Mouse (Mus musculus): ENCODE data around the gene Chst15. TPM values are rescaled to one million over a fixed set of nuclear protein-coding genes. Genes with fewer than 3 reads are reported as not detected.
A peak's percentile ranks its signal among the peaks of the same experiment; 100 is the strongest.

The Chst15 gene
- polyA plus RNA-seq, 1 experiment from 2014 or later, result 18.5 TPM

- Histone ChIP-seq H3K4me1 (ENCODE audit: control insufficient read depth, insufficient read depth, low read depth, low read length) (peaks cover 5% of the 10 kb centered on the region), H3K27me3 (replicated peaks; ENCODE audit: control insufficient read depth, insufficient read depth, low read length) (no peaks in the 10 kb centered on the region), H3K9ac (ENCODE audit: low read depth, low read length) (no peak overlapping the region), H3K9me3 (ENCODE audit: control insufficient read depth, low read length) (no peaks in the 10 kb centered on the region), H3K36me3 (ENCODE audit: control insufficient read depth, insufficient read depth, low read length) (no peaks in the 10 kb centered on the region), H3K27ac (ENCODE audit: low read depth, low read length) (no peak overlapping the region), H3K4me2 (ENCODE audit: low read length) (no peak overlapping the region), H3K4me3 (ENCODE audit: low read length) (no peak overlapping the region)
- WGBS, result 87% methylated on average over 5 of the region's 5 CpGs
- ATAC-seq, result no peak
Observed at GRCm38 (mm10) chr7:132305492-132306375, 11.3 kb downstream of the Chst15 start.

- H3K27ac ChIP-seq (ENCODE audit: low read depth, low read length), result no peak overlapping the region
- peaks cover 6% of the 10 kb centered on the region for H3K4me1 ChIP-seq (ENCODE audit: control insufficient read depth, insufficient read depth, low read depth, low read length)
- no peak overlapping the region for H3K9ac ChIP-seq (ENCODE audit: low read depth, low read length)
- WGBS, result 68% methylated on average over 8 of the region's 8 CpGs
- H3K27me3 ChIP-seq (replicated peaks; ENCODE audit: control insufficient read depth, insufficient read depth, low read length), result no peaks in the 10 kb centered on the region
- ATAC-seq, result no peak
- no peaks in the 10 kb centered on the region for H3K36me3 ChIP-seq (ENCODE audit: control insufficient read depth, insufficient read depth, low read length)
- H3K4me2 ChIP-seq (ENCODE audit: low read length), result no peak overlapping the region
- no peaks in the 10 kb centered on the region for H3K9me3 ChIP-seq (ENCODE audit: control insufficient read depth, low read length)
- no peak overlapping the region for H3K4me3 ChIP-seq (ENCODE audit: low read length)
Observed at GRCm38 (mm10) chr7:132304424-132305085, 12.5 kb downstream of the Chst15 start.

GRCm38 (mm10) chr7:132303988-132304387, 13.0 kb downstream of the Chst15 start:
- peaks cover 6% of the 10 kb centered on the region for H3K4me1 ChIP-seq (ENCODE audit: control insufficient read depth, insufficient read depth, low read depth, low read length)
- no peaks in the 10 kb centered on the region for H3K9me3 ChIP-seq (ENCODE audit: control insufficient read depth, low read length)
- H3K27me3 ChIP-seq (replicated peaks; ENCODE audit: control insufficient read depth, insufficient read depth, low read length), result no peaks in the 10 kb centered on the region
- no peak overlapping the region for H3K4me3 ChIP-seq (ENCODE audit: low read length)
- H3K36me3 ChIP-seq (ENCODE audit: control insufficient read depth, insufficient read depth, low read length), result no peaks in the 10 kb centered on the region
- no peak overlapping the region for H3K9ac ChIP-seq (ENCODE audit: low read depth, low read length)
- no peak for ATAC-seq
- H3K4me2 ChIP-seq (ENCODE audit: low read length), result no peak overlapping the region
- no peak overlapping the region for H3K27ac ChIP-seq (ENCODE audit: low read depth, low read length)
- WGBS, result 74% methylated on average over 7 of the region's 7 CpGs

- H3K4me1 ChIP-seq (ENCODE audit: control insufficient read depth, insufficient read depth, low read depth, low read length), result peaks cover 10% of the 10 kb centered on the region
- H3K36me3 ChIP-seq (ENCODE audit: control insufficient read depth, insufficient read depth, low read length), result no peaks in the 10 kb centered on the region
- no peak overlapping the region for H3K4me3 ChIP-seq (ENCODE audit: low read length)
- H3K9me3 ChIP-seq (ENCODE audit: control insufficient read depth, low read length), result no peaks in the 10 kb centered on the region
- no peaks in the 10 kb centered on the region for H3K27me3 ChIP-seq (replicated peaks; ENCODE audit: control insufficient read depth, insufficient read depth, low read length)
- H3K27ac ChIP-seq (ENCODE audit: low read depth, low read length), result no peak overlapping the region
- 63% methylated on average over 8 of the region's 8 CpGs for WGBS
- H3K4me2 ChIP-seq (ENCODE audit: low read length), result no peak overlapping the region
- no peak for ATAC-seq
- H3K9ac ChIP-seq (ENCODE audit: low read depth, low read length), result no peak overlapping the region
Observed at GRCm38 (mm10) chr7:132302508-132303241, 14.4 kb downstream of the Chst15 start.

- ATAC-seq, result no peak
- Histone ChIP-seq H3K9me3 (ENCODE audit: control insufficient read depth, low read length) (no peaks in the 10 kb centered on the region), H3K36me3 (ENCODE audit: control insufficient read depth, insufficient read depth, low read length) (no peaks in the 10 kb centered on the region), H3K27ac (ENCODE audit: low read depth, low read length) (no peak overlapping the region), H3K4me2 (ENCODE audit: low read length) (no peak overlapping the region), H3K27me3 (replicated peaks; ENCODE audit: control insufficient read depth, insufficient read depth, low read length) (no peaks in the 10 kb centered on the region), H3K4me3 (ENCODE audit: low read length) (no peak overlapping the region), H3K4me1 (ENCODE audit: control insufficient read depth, insufficient read depth, low read depth, low read length) (peaks cover 10% of the 10 kb centered on the region), H3K9ac (ENCODE audit: low read depth, low read length) (no peak overlapping the region)
- WGBS, result 58% methylated on average over 5 of the region's 5 CpGs
Observed at GRCm38 (mm10) chr7:132299661-132300210, 17.3 kb downstream of the Chst15 start.

GRCm38 (mm10) chr7:132298412-132298990, 18.5 kb downstream of the Chst15 start:
- peaks cover 10% of the 10 kb centered on the region for H3K4me1 ChIP-seq (ENCODE audit: control insufficient read depth, insufficient read depth, low read depth, low read length)
- H3K4me3 ChIP-seq (ENCODE audit: low read length), result no peak overlapping the region
- no peak overlapping the region for H3K4me2 ChIP-seq (ENCODE audit: low read length)
- 0 out of 2 replicates have a peak overlapping the region, but pooled peaks have one; percentile 29 for H3K27ac ChIP-seq (ENCODE audit: low read depth, low read length)
- H3K9ac ChIP-seq (ENCODE audit: low read depth, low read length), result no peak overlapping the region
- H3K36me3 ChIP-seq (ENCODE audit: control insufficient read depth, insufficient read depth, low read length), result no peaks in the 10 kb centered on the region
- WGBS, result 63% methylated on average over 7 of the region's 7 CpGs
- ATAC-seq, result peak; percentile 34; the same call in 1 of the 2 replicates
- no peaks in the 10 kb centered on the region for H3K9me3 ChIP-seq (ENCODE audit: control insufficient read depth, low read length)
- H3K27me3 ChIP-seq (replicated peaks; ENCODE audit: control insufficient read depth, insufficient read depth, low read length), result no peaks in the 10 kb centered on the region

GRCm38 (mm10) chr7:132296661-132297443, 20.2 kb downstream of the Chst15 start:
- H3K4me2 ChIP-seq (ENCODE audit: low read length), result no peak overlapping the region
- peaks cover 6% of the 10 kb centered on the region for H3K4me1 ChIP-seq (ENCODE audit: control insufficient read depth, insufficient read depth, low read depth, low read length)
- H3K36me3 ChIP-seq (ENCODE audit: control insufficient read depth, insufficient read depth, low read length), result no peaks in the 10 kb centered on the region
- no peak overlapping the region for H3K27ac ChIP-seq (ENCODE audit: low read depth, low read length)
- H3K9ac ChIP-seq (ENCODE audit: low read depth, low read length), result no peak overlapping the region
- 76% methylated on average over 4 of the region's 4 CpGs for WGBS
- no peaks in the 10 kb centered on the region for H3K27me3 ChIP-seq (replicated peaks; ENCODE audit: control insufficient read depth, insufficient read depth, low read length)
- H3K9me3 ChIP-seq (ENCODE audit: control insufficient read depth, low read length), result no peaks in the 10 kb centered on the region
- no peak overlapping the region for H3K4me3 ChIP-seq (ENCODE audit: low read length)
- no peak for ATAC-seq

GRCm38 (mm10) chr7:132296132-132296531, 20.9 kb downstream of the Chst15 start:
- H3K9me3 ChIP-seq (ENCODE audit: control insufficient read depth, low read length), result no peaks in the 10 kb centered on the region
- 70% methylated on average over 3 of the region's 3 CpGs for WGBS
- no peak for ATAC-seq

More at GRCm38 (mm10) chr7:132296132-132296531, 20.9 kb downstream of the Chst15 start:
- Histone ChIP-seq H3K4me2 (ENCODE audit: low read length) (no peak overlapping the region), H3K36me3 (ENCODE audit: control insufficient read depth, insufficient read depth, low read length) (no peaks in the 10 kb centered on the region), H3K9ac (ENCODE audit: low read depth, low read length) (no peak overlapping the region), H3K4me3 (ENCODE audit: low read length) (no peak overlapping the region), H3K27me3 (replicated peaks; ENCODE audit: control insufficient read depth, insufficient read depth, low read length) (no peaks in the 10 kb centered on the region), H3K4me1 (ENCODE audit: control insufficient read depth, insufficient read depth, low read depth, low read length) (peaks cover 6% of the 10 kb centered on the region), H3K27ac (ENCODE audit: low read depth, low read length) (no peak overlapping the region)
